In genomic region chr4:154963901-154964580, GRCm38 (mm10) we compare ENCODE assay signal across 8 mouse cellular contexts. TPM values are rescaled to one million over a fixed set of nuclear protein-coding genes. Genes with fewer than 3 reads are reported as not detected.
A peak's percentile ranks its signal among the peaks of the same experiment; 100 is the strongest.
DNase-seq lines count a peak whose midpoint lies in the region; ATAC-seq and TF ChIP-seq lines count a peak whose summit lies in the region.

TSS of gene Pank4 (plus strand) at chr4:154964123.

- H3K27me3 ChIP-seq in C2C12 (ENCODE audit: control insufficient read depth, insufficient read depth, insufficient read length): peaks cover 40% of the 10 kb centered on the region
- peaks cover 48% of the 10 kb centered on the region for H3K27me3 ChIP-seq in heart, embryonic 11.5 days (ENCODE audit: control insufficient read depth, insufficient read depth, low read length)
- H3K27me3 ChIP-seq in kidney, embryonic 16.5 days (ENCODE audit: insufficient read depth, low read length): peaks cover 42% of the 10 kb centered on the region

- ATAC-seq in erythroblast, adult 5-6 weeks (replicated peaks; ENCODE audit: low FRiP score, poor library complexity, severe bottlenecking): peak; percentile 89
- peak; percentile 93 for ATAC-seq in heart, embryonic 11.5 days (replicated peaks; ENCODE audit: insufficient number of reproducible peaks, low FRiP score, low TSS enrichment)
- ATAC-seq in kidney, embryonic 16.5 days (ENCODE audit: low FRiP score, low TSS enrichment): peak; percentile 96

- H3K9me3 ChIP-seq in heart, embryonic 11.5 days (replicated peaks; ENCODE audit: control insufficient read depth, low read length): no peaks in the 10 kb centered on the region
- H3K9me3 ChIP-seq in kidney, embryonic 16.5 days (ENCODE audit: low read length): no peaks in the 10 kb centered on the region

- peaks cover 49% of the 10 kb centered on the region for H3K4me1 ChIP-seq in heart, embryonic 11.5 days (ENCODE audit: control insufficient read depth, insufficient read depth, low read length)
- H3K4me1 ChIP-seq in kidney, embryonic 16.5 days (ENCODE audit: insufficient read depth, low read length): peaks cover 42% of the 10 kb centered on the region

- peak within 1 kb of the TSS; percentile 91 for H3K27ac ChIP-seq in heart, embryonic 11.5 days (ENCODE audit: low read depth, low read length)
- peak within 1 kb of the TSS; percentile 90 for H3K27ac ChIP-seq in kidney, embryonic 16.5 days (ENCODE audit: low read length)

- peak; percentile 97 for DNase-seq in brain, embryonic 14.5 days (ENCODE audit: low read depth)
- DNase-seq in liver: peak; percentile 92
- peak; percentile 48 to 72 for DNase-seq in monocyte, adult 2 months (ENCODE audit: low read depth in 1 of 2, low spot score in 2 of 2)
- peak; percentile 80 to 86 for DNase-seq in spleen, postnatal 14 days (ENCODE audit: low spot score in 2 of 2)

- under 1% methylated on average over 66 of the region's 66 CpGs for WGBS in heart, embryonic 11.5 days (ENCODE audit: insufficient replicate concordance)
- under 1% methylated on average over 60 of the region's 66 CpGs for WGBS in kidney, embryonic 16.5 days

- peaks cover 48% of the 10 kb centered on the region for H3K79me2 ChIP-seq in C2C12 (ENCODE audit: control insufficient read depth, insufficient read depth)

- H3K9ac ChIP-seq in heart, embryonic 11.5 days (ENCODE audit: low read depth, low read length): peak within 1 kb of the TSS; percentile 90
- H3K9ac ChIP-seq in kidney, embryonic 16.5 days (replicated peaks; ENCODE audit: low read length): peak within 1 kb of the TSS; percentile 85

- peak within 1 kb of the TSS; percentile 93 for H3K4me2 ChIP-seq in heart, embryonic 11.5 days
- peak within 1 kb of the TSS; percentile 84 for H3K4me2 ChIP-seq in kidney, embryonic 16.5 days (replicated peaks; ENCODE audit: low read depth, low read length)

- peak within 1 kb of the TSS; percentile 95 for H3ac ChIP-seq in C2C12 (ENCODE audit: control insufficient read depth, insufficient read length, low read depth)

- peaks cover 32% of the 10 kb centered on the region for H3K79me3 ChIP-seq in C2C12 (ENCODE audit: low read depth)

- no peak for TF ChIP-seq CTCF in C2C12 (IDR thresholded peaks at IDR 0.05; ENCODE audit: control insufficient read depth, insufficient read depth, insufficient read length)
- TF ChIP-seq CTCF in brain, embryonic 14.5 days (IDR thresholded peaks at IDR 0.05; ENCODE audit: borderline replicate concordance, extremely low read depth, insufficient read depth, insufficient read length): no peak

- H3K36me3 ChIP-seq in C2C12 (ENCODE audit: control insufficient read depth, insufficient read depth): peaks cover 11% of the 10 kb centered on the region
- H3K36me3 ChIP-seq in heart, embryonic 11.5 days (ENCODE audit: control insufficient read depth, insufficient read depth, low read length): peaks cover under 1% of the 10 kb centered on the region; the same call in 1 of the 2 replicates
- H3K36me3 ChIP-seq in kidney, embryonic 16.5 days (ENCODE audit: insufficient read depth, low read length): peaks cover 2% of the 10 kb centered on the region; the same call in 1 of the 2 replicates

- peak; percentile 41 for TF ChIP-seq POLR2A in brain, embryonic 14.5 days (IDR thresholded peaks at IDR 0.05; ENCODE audit: borderline replicate concordance, extremely low read depth, insufficient read depth, insufficient read length, poor library complexity, severe bottlenecking)

- peak within 1 kb of the TSS; percentile 61 for H3K4me3 ChIP-seq in C2C12 (ENCODE audit: insufficient read depth, poor library complexity, severe bottlenecking)
- H3K4me3 ChIP-seq in heart, embryonic 11.5 days (ENCODE audit: low read depth, low read length): peak within 1 kb of the TSS; percentile 81
- peak within 1 kb of the TSS; percentile 87 for H3K4me3 ChIP-seq in kidney, embryonic 16.5 days (ENCODE audit: low read length)

TF ChIP-seq in C2C12, 6 proteins besides CTCF, POLR2A, EP300 and RAD21:
- TF ChIP-seq USF1 (IDR thresholded peaks at IDR 0.05; ENCODE audit: low read depth) (no peak), CEBPB (IDR thresholded peaks at IDR 0.05; ENCODE audit: low read depth) (no peak), MAX (IDR thresholded peaks at IDR 0.05) (no peak), FOSL1 (IDR thresholded peaks at IDR 0.05; ENCODE audit: insufficient read depth, low read length, poor library complexity, severe bottlenecking) (no peak), MYOG (IDR thresholded peaks at IDR 0.05; ENCODE audit: control insufficient read depth, extremely low read depth, insufficient read length) (no peak), MYOD1 (IDR thresholded peaks at IDR 0.05; ENCODE audit: control insufficient read depth, insufficient read length, low read depth) (no peak)
TF ChIP-seq in C2C12: peak in this region for 0.

RNA-seq across cellular contexts. Expression of gene Pank4, which starts in this region (rescaled TPM):
- polyA plus RNA-seq in C2C12 (2012; fragmentation: generic; extraction: Trizol): 22.2 TPM
- polyA plus RNA-seq in brain, embryonic 14.5 days (2012; rRNA removed): 68.0 and 95.5 TPM in 2 replicates
- total RNA-seq in erythroblast, adult 5-6 weeks (2015; ENCODE audit: low replicate concordance): 11.7 and 19.6 TPM in 2 replicates
- total RNA-seq in erythroblast, adult 5-6 weeks (2017; ENCODE audit: low replicate concordance): 11.1 and 11.2 TPM in 2 replicates
- 40.6 and 45.0 TPM in 2 replicates for polyA plus RNA-seq in heart, embryonic 11.5 days (2014; fragmentation: Nextera tagmentation; extraction: Ambion mirVana)
- 51.9 and 53.8 TPM in 2 replicates for polyA plus RNA-seq in kidney, embryonic 16.5 days (2015; fragmentation: Nextera tagmentation; extraction: Ambion mirVana)

Comparison
In these comparisons a context has a peak if more than half of its experiments do, and no peak if none do; other contexts are left out.
1. Peak in every context shown above with its lines: DNase-seq, ATAC-seq, H3K4me3 ChIP-seq and H3K27ac ChIP-seq.